Mouse (Mus musculus): Measurements from ENCODE around the gene Suv39h2. TPM values are rescaled to one million over a fixed set of nuclear protein-coding genes. Genes with fewer than 3 reads are reported as not detected.

The Suv39h2 gene
- total RNA-seq, 2 experiments from 2014 or later = 14.5 to 16.6 TPM

DNA sequence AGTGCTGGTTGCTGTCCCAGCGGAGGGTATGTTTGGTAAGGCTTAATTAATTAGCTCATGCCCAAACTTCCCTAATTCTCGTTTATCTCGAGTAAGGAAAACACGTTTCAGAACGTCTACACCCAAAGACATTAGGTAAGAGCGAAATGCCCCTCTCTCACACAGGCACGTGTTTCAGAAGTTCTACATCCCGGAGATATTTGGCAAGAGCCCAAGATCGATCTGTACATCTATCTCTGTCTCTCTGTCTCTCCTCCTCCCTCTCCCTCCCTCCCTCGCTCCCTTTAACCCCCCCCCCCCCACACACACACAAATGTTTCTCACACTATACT, 50.3 kb downstream of the Suv39h2 start:
- peak; percentile 45 for ATAC-seq (replicated peaks; ENCODE audit: poor library complexity, severe bottlenecking)

- ATAC-seq (replicated peaks; ENCODE audit: poor library complexity, severe bottlenecking) = peak; percentile 78
These were observed 50.8 kb downstream of the Suv39h2 start, which contains the start of gene Dclre1c for GRCm38 (mm10) chr2:3423841-3424578. Gene Dclre1c, plus strand, starts transcription at chr2:3424131.

- ATAC-seq (replicated peaks; ENCODE audit: poor library complexity, severe bottlenecking) = no peak
These were observed 52.3 kb downstream of the Suv39h2 start, which contains the start of gene Meig1 for GRCm38 (mm10) chr2:3422548-3422947. Gene Meig1, minus strand, starts transcription at chr2:3422648.

DNA sequence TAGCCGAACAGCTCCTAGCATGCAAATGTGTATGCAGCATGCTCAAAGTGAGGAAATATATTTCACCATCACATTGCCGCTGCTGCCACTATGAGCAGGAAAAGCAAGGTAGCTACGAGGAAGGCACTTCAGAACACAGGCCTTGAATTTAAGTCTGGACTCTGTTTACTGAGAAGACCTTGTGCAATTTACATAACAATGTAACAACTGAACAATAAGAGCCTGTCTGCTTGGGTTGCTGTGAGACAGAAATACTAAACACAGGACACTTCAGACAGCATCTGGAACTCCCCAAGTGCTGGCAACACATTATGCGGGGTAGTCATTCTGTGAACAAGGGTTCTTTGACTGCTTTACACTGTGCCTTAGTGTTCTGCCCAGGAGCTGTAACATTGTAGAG, 54.7 kb downstream of the Suv39h2 start:
- ATAC-seq (replicated peaks; ENCODE audit: poor library complexity, severe bottlenecking) = peak; percentile 4

GRCm38 (mm10) chr2:3418883-3419431, 55.9 kb downstream of the Suv39h2 start:
- ATAC-seq (replicated peaks; ENCODE audit: poor library complexity, severe bottlenecking) = peak; percentile 73

DNA sequence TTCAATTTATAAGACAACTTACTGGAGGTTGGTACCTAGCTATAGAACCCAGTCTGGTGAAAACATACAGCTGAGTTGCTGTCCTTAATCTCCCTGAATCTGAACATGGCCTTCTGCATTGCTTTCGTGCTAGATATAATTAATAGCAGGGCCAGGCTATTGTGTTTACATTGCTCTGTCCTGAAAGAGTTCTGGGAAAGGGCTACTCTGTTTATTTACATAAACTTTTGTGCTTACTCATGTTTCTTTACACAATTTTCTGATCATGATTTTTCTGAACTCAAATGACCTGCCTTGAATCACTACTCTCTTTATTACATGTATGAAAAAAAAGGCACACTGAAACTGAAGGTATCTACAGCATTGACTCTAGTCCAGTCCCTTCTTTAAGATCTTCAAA, 59.2 kb downstream of the Suv39h2 start:
- no peak for ATAC-seq (replicated peaks; ENCODE audit: poor library complexity, severe bottlenecking)

- ATAC-seq (replicated peaks; ENCODE audit: poor library complexity, severe bottlenecking) = peak; percentile 52
These were observed 60.6 kb downstream of the Suv39h2 start for GRCm38 (mm10) chr2:3414241-3414640.

DNA sequence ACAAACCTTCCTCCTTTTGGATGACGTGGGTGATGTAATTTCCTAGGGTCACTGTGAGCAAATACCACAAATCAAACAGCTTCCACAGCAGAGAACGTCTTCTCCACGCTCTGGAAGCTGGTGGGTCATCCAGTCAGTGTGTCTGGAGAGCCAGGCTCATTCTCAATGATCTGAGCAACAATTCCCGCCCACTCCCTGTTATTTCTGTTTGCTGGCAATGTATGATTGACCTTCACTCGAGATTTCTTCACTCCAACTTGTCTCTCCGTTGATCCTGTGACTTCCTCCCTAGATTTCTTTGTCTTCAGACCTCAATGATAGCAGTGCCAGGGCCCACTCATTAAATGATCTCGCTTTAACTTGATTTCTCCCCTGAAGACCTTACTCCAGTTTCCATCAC, 67.1 kb downstream of the Suv39h2 start:
- ATAC-seq (replicated peaks; ENCODE audit: poor library complexity, severe bottlenecking) = no peak; the same call in 1 of the 2 replicates

DNA sequence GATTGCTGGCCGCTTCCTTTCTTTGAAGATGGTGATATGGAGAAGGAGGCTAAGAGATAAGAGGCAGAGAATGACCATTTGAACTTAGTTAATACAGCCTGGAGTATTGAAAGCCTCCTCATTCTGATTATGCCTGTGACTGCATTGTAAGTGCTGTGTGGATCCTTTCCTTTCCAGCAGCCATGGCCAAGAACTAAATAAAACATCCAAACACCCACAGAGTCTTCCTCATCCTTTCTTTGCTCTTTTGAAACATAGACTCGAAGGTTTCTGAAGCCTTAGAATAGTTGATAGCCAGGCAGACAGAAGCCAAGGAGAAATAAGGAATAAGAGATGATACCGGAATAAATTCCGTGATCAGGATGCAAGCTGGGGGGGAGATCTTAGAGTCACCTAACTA, 68.8 kb downstream of the Suv39h2 start:
- no peak for ATAC-seq (replicated peaks; ENCODE audit: poor library complexity, severe bottlenecking)

Other genes with a start within 250 kb of the Suv39h2 start
- 13.8 and 16.6 TPM in 2 replicates for gene Nmt2, start 190.8 kb downstream of the Suv39h2 start, total RNA-seq (2014; fragmentation: Nextera tagmentation)
- gene Nmt2, start 190.8 kb downstream of the Suv39h2 start, total RNA-seq (2017) = 24.4 and 24.9 TPM in 2 replicates
- gene Rpp38, start 142.4 kb downstream of the Suv39h2 start, total RNA-seq (2014; fragmentation: Nextera tagmentation) = 19.7 and 22.4 TPM in 2 replicates
- 10.0 and 15.2 TPM in 2 replicates for gene Rpp38, start 142.4 kb downstream of the Suv39h2 start, total RNA-seq (2017)
- not detected in 2 replicates for gene Acbd7, start 138.9 kb downstream of the Suv39h2 start, total RNA-seq (2014; fragmentation: Nextera tagmentation)
- gene Acbd7, start 138.9 kb downstream of the Suv39h2 start, total RNA-seq (2017) = not detected in 2 replicates
- gene Olah, start 77.8 kb downstream of the Suv39h2 start, total RNA-seq (2014; fragmentation: Nextera tagmentation) = not detected in 2 replicates
- gene Olah, start 77.8 kb downstream of the Suv39h2 start, total RNA-seq (2017) = not detected in 2 replicates
- not detected in 2 replicates for gene Meig1, start 52.4 kb downstream of the Suv39h2 start, total RNA-seq (2014; fragmentation: Nextera tagmentation)
- gene Meig1, start 52.4 kb downstream of the Suv39h2 start, total RNA-seq (2017) = not detected in 2 replicates
- 12.0 and 27.4 TPM in 2 replicates for gene Dclre1c, start 50.9 kb downstream of the Suv39h2 start, total RNA-seq (2014; fragmentation: Nextera tagmentation)
- 14.2 and 24.4 TPM in 2 replicates for gene Dclre1c, start 50.9 kb downstream of the Suv39h2 start, total RNA-seq (2017)
- gene Gm45902, start 37.8 kb upstream of the Suv39h2 start, total RNA-seq (2014; fragmentation: Nextera tagmentation) = 5.8 and 6.2 TPM in 2 replicates
- 12.4 and 13.0 TPM in 2 replicates for gene Gm45902, start 37.8 kb upstream of the Suv39h2 start, total RNA-seq (2017)
- 83.7 and 88.6 TPM in 2 replicates for gene Hspa14, start 37.8 kb upstream of the Suv39h2 start, total RNA-seq (2014; fragmentation: Nextera tagmentation)
- gene Hspa14, start 37.8 kb upstream of the Suv39h2 start, total RNA-seq (2017) = 155 and 173 TPM in 2 replicates
- gene Cdnf, start 38.0 kb upstream of the Suv39h2 start, total RNA-seq (2014; fragmentation: Nextera tagmentation) = not detected in 2 replicates
- 0.22 and 13.2 TPM in 2 replicates for gene Cdnf, start 38.0 kb upstream of the Suv39h2 start, total RNA-seq (2017)
- gene Fam107b, start 95.5 kb upstream of the Suv39h2 start, total RNA-seq (2014; fragmentation: Nextera tagmentation) = 415 and 416 TPM in 2 replicates
- gene Fam107b, start 95.5 kb upstream of the Suv39h2 start, total RNA-seq (2017) = 801 and 969 TPM in 2 replicates